Mouse (Mus musculus) bone marrow, adult 2 months (tissue): ENCODE measurements around the gene Cxcr4.

Source experiments
- CTCF ChIP-seq: fragments of 200-500 bp; IDR thresholded peaks from 2 replicates; pipeline ENCODE4 v1.5.1; 2011; ENCODE audit warnings: low read length, control low read depth; ENCODE audit not compliant: control insufficient read depth, insufficient read depth
- POLR2A ChIP-seq: fragments of 200-500 bp; IDR thresholded peaks from 2 replicates; pipeline ENCODE4 v1.6.1; 2011; ENCODE audit warnings: low read depth, mild to moderate bottlenecking, control low read depth, low read length, borderline replicate concordance; ENCODE audit not compliant: control insufficient read depth

- no peak for TF ChIP-seq POLR2A
- no peak for TF ChIP-seq CTCF
These were observed 24.6 kb downstream of the Cxcr4 start for GRCm38 (mm10) chr1:128567224-128568197.
